Comparison of ENCODE assay signal across 14 mouse cellular contexts in the genomic region with DNA sequence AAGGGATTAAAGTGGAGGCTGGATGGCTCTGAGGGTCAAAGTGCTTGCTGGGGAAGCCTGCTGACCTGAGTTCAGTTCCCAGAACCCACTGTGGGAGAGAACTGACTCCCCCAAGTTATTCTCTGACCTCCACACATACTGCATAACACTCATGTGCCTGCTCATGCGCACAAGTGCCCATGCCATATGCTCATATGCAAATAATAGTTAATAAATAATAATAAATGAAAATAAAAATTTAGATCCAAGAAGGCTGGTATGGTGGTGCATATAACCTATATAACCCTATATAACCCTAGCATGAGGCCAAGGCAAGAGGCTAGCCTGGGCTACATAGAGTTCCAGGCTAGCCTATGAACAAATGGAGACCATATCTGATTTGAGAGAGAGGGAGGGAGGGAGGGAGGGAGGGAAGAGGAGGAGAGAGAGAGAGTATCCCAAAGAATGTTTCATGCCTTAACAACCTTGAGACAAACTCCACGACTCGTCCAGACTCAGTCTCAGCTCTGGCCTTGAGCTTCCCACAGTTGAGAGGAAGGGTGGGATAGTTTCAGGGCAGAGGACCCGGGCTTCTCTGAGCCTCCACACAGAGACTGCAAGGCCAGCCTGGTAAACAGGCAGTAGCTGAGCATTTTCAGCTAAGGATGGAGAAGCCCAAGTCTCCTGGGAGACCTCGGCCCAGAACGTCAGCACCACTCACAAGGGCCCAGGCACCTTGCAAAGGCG. TPM values are rescaled to one million over a fixed set of nuclear protein-coding genes. Genes with fewer than 3 reads are reported as not detected.
DNase-seq lines count a peak whose midpoint lies in the region; ATAC-seq and TF ChIP-seq lines count a peak whose summit lies in the region.
"Had no signal": no experiment of that assay in that cellular context is flagged by ENCODE, and none has a peak within 500 bp of the region (broad histone marks: within the 10 kb centered on the region; RNA-seq: fewer than 3 reads in every experiment).

No protein-coding gene starts in this region.

- no peak for TF ChIP-seq CTCF in heart, adult 2 months (IDR thresholded peaks at IDR 0.05)
- no peak for TF ChIP-seq CTCF in spleen, adult 2 months (IDR thresholded peaks at IDR 0.05; ENCODE audit: extremely low read depth, insufficient read depth, insufficient read length, insufficient replicate concordance)
- no peak for TF ChIP-seq CTCF in olfactory bulb, adult 2 months (IDR thresholded peaks at IDR 0.05; ENCODE audit: insufficient read depth, low read depth, low read length)
- TF ChIP-seq CTCF in midbrain, postnatal 0 days (IDR thresholded peaks at IDR 0.05), result no peak

- no peak overlapping the region for H3K27ac ChIP-seq in heart, adult 2 months
- H3K27ac ChIP-seq in heart, embryonic 12.5 days (ENCODE audit: poor library complexity, severe bottlenecking), result no peak overlapping the region
- peak overlapping the region; percentile 91 for H3K27ac ChIP-seq in spleen, adult 2 months (ENCODE audit: insufficient read depth, low read length)
- peak overlapping the region; percentile 58; the same call in 1 of the 2 replicates for H3K27ac ChIP-seq in liver, embryonic 11.5 days (ENCODE audit: low read depth, low read length)
- H3K27ac ChIP-seq in olfactory bulb, adult 2 months (ENCODE audit: insufficient read depth, low read depth, low read length), result no peak overlapping the region
- H3K27ac ChIP-seq in midbrain, postnatal 0 days (ENCODE audit: low read depth, low read length), result no peak overlapping the region
- H3K27ac ChIP-seq: hindbrain, embryonic 14.5 days; limb, embryonic 10.5 days had no signal

- H3K4me2 ChIP-seq in heart, embryonic 12.5 days, result no peak overlapping the region
- H3K4me2 ChIP-seq in liver, embryonic 11.5 days, result peak overlapping the region; percentile 65
- H3K4me2 ChIP-seq in midbrain, postnatal 0 days (ENCODE audit: low read depth, low read length, poor library complexity, severe bottlenecking), result no peak overlapping the region
- H3K4me2 ChIP-seq: hindbrain, embryonic 14.5 days had no signal

- intact Hi-C loops in heart, adult 2 months (cut with DNase I), result no loop called here

- H3K79me2 ChIP-seq in heart, adult 2 months (replicated peaks; ENCODE audit: control insufficient read depth, insufficient read depth, low read length), result no peaks in the 10 kb centered on the region

- WGBS in heart, adult 2 months, result 69% methylated on average over 7 of the region's 7 CpGs
- WGBS in heart, embryonic 12.5 days, result 75% methylated on average over 7 of the region's 7 CpGs
- WGBS in spleen, adult 2 months, result 10% methylated on average over 7 of the region's 7 CpGs
- 55% methylated on average over 7 of the region's 7 CpGs for WGBS in liver, embryonic 11.5 days
- 82% methylated on average over 7 of the region's 7 CpGs for WGBS in olfactory bulb, adult 2 months
- WGBS in midbrain, postnatal 0 days, result 81% methylated on average over 7 of the region's 7 CpGs

- no peaks in the 10 kb centered on the region for H3K36me3 ChIP-seq in heart, adult 2 months (ENCODE audit: control insufficient read depth, insufficient read depth, low read length)
- H3K36me3 ChIP-seq in heart, embryonic 12.5 days, result no peaks in the 10 kb centered on the region
- H3K36me3 ChIP-seq in spleen, adult 2 months (ENCODE audit: control insufficient read depth, insufficient read depth, low read length), result no peaks in the 10 kb centered on the region
- no peaks in the 10 kb centered on the region for H3K36me3 ChIP-seq in liver, embryonic 11.5 days (ENCODE audit: control insufficient read depth, insufficient read depth, low read length)
- no peaks in the 10 kb centered on the region for H3K36me3 ChIP-seq in midbrain, postnatal 0 days (ENCODE audit: insufficient read depth, low read length)
- H3K36me3 ChIP-seq: limb, embryonic 10.5 days had no signal

- no peaks in the 10 kb centered on the region for H3K4me1 ChIP-seq in heart, adult 2 months (ENCODE audit: control insufficient read depth, insufficient read depth, low read length)
- H3K4me1 ChIP-seq in heart, embryonic 12.5 days (replicated peaks), result peaks cover 6% of the 10 kb centered on the region; the same call in 1 of the 2 replicates
- peaks cover 28% of the 10 kb centered on the region for H3K4me1 ChIP-seq in spleen, adult 2 months (ENCODE audit: control insufficient read depth, insufficient read depth, insufficient read length)
- H3K4me1 ChIP-seq in liver, embryonic 11.5 days (replicated peaks; ENCODE audit: control insufficient read depth, insufficient read depth, low read length), result peaks cover 25% of the 10 kb centered on the region
- no peaks in the 10 kb centered on the region for H3K4me1 ChIP-seq in olfactory bulb, adult 2 months (ENCODE audit: control insufficient read depth, insufficient read depth, low read length)
- no peaks in the 10 kb centered on the region for H3K4me1 ChIP-seq in midbrain, postnatal 0 days (ENCODE audit: insufficient read depth, low read length)

- no peaks in the 10 kb centered on the region for H3K9me3 ChIP-seq in heart, embryonic 12.5 days (replicated peaks)
- no peaks in the 10 kb centered on the region for H3K9me3 ChIP-seq in liver, embryonic 11.5 days (ENCODE audit: control insufficient read depth, low read length)
- no peaks in the 10 kb centered on the region for H3K9me3 ChIP-seq in midbrain, postnatal 0 days (ENCODE audit: low read length)
- H3K9me3 ChIP-seq: limb, embryonic 10.5 days had no signal

- no peaks in the 10 kb centered on the region for H3K27me3 ChIP-seq in heart, adult 2 months (ENCODE audit: control insufficient read depth, insufficient read depth, low read length)
- no peaks in the 10 kb centered on the region; the same call in 1 of the 2 replicates for H3K27me3 ChIP-seq in heart, embryonic 12.5 days (replicated peaks)
- no peaks in the 10 kb centered on the region for H3K27me3 ChIP-seq in spleen, adult 2 months (ENCODE audit: control insufficient read depth, insufficient read depth, low read length)
- H3K27me3 ChIP-seq in liver, embryonic 11.5 days (replicated peaks; ENCODE audit: control insufficient read depth, insufficient read depth, low read length), result no peaks in the 10 kb centered on the region
- no peaks in the 10 kb centered on the region for H3K27me3 ChIP-seq in midbrain, postnatal 0 days (ENCODE audit: insufficient read depth, low read length)

- DNase-seq in heart, adult 2 months, result no peak
- DNase-seq in spleen, adult 2 months (ENCODE audit: low read depth in 1 of 2, low spot score in 2 of 2), result no peak
- DNase-seq in spleen, postnatal 14 days (ENCODE audit: low spot score in 2 of 2), result no peak
- no peak for DNase-seq in liver, embryonic 11.5 days (ENCODE audit: low spot score)
- no peak for DNase-seq in midbrain, postnatal 0 days (ENCODE audit: low spot score)
- DNase-seq: adrenal gland, adult 8-10 months; forebrain, postnatal 0 days; midbrain, embryonic 14.5 days; right cerebral cortex, adult 18-20 months had no signal

- no peak for ATAC-seq in heart, embryonic 12.5 days (ENCODE audit: insufficient number of reproducible peaks, low FRiP score)
- ATAC-seq in liver, embryonic 11.5 days (replicated peaks; ENCODE audit: low FRiP score), result peak; percentile 39
- ATAC-seq in midbrain, postnatal 0 days (ENCODE audit: low FRiP score), result no peak
- no peak for ATAC-seq in frontal cortex, adult (ENCODE audit: low TSS enrichment)
- ATAC-seq: forebrain, postnatal 0 days had no signal

- 0 out of 2 replicates have a peak overlapping the region, but pooled peaks have one; percentile 28 for H3K9ac ChIP-seq in heart, adult 2 months (ENCODE audit: low read depth, low read length)
- no peak overlapping the region for H3K9ac ChIP-seq in heart, embryonic 12.5 days
- peak overlapping the region; percentile 59 for H3K9ac ChIP-seq in liver, embryonic 11.5 days (ENCODE audit: low read depth, low read length)
- no peak overlapping the region for H3K9ac ChIP-seq in midbrain, postnatal 0 days (replicated peaks; ENCODE audit: low read length, poor library complexity, severe bottlenecking)
- H3K9ac ChIP-seq: forebrain, postnatal 0 days; hindbrain, embryonic 14.5 days had no signal

- no peak for TF ChIP-seq POLR2A in heart, adult 2 months (IDR thresholded peaks at IDR 0.05; ENCODE audit: insufficient read depth, low read depth, low read length)
- TF ChIP-seq POLR2A in spleen, adult 2 months (IDR thresholded peaks at IDR 0.05; ENCODE audit: low read depth, low read length), result no peak
- TF ChIP-seq POLR2A in olfactory bulb, adult 2 months (IDR thresholded peaks at IDR 0.05; ENCODE audit: insufficient read depth, low read depth, low read length), result no peak

- no peak for TF ChIP-seq EP300 in heart, adult 2 months (IDR thresholded peaks at IDR 0.05; ENCODE audit: insufficient read depth, low read depth, low read length)

- H3K4me3 ChIP-seq in heart, adult 2 months, result no peak overlapping the region
- H3K4me3 ChIP-seq in heart, embryonic 12.5 days, result no peak overlapping the region
- peak overlapping the region; percentile 63 for H3K4me3 ChIP-seq in spleen, adult 2 months (ENCODE audit: extremely low read depth, insufficient read depth, insufficient read length)
- peak overlapping the region; percentile 41 for H3K4me3 ChIP-seq in liver, embryonic 11.5 days (ENCODE audit: low read depth, low read length)
- peak overlapping the region; percentile 10; the same call in 1 of the 2 replicates for H3K4me3 ChIP-seq in olfactory bulb, adult 2 months (ENCODE audit: insufficient read depth, low read depth, low read length)
- no peak overlapping the region for H3K4me3 ChIP-seq in midbrain, postnatal 0 days (ENCODE audit: low read depth, low read length)
- H3K4me3 ChIP-seq: limb, embryonic 10.5 days had no signal

RNA-seq across cellular contexts. Expression of a gene that starts 2.7 kb away (rescaled TPM):
- total RNA-seq in heart, adult 2 months (2021), result 1 to 10 TPM; 3.4 to 4.5 TPM
- 5.7 and 14.1 TPM in 2 replicates for polyA plus RNA-seq in heart, adult 2 months (2012; rRNA removed)
- polyA plus RNA-seq in heart, embryonic 12.5 days (2016; fragmentation: Nextera tagmentation; extraction: Ambion mirVana), result 0.51 and 0.72 TPM in 2 replicates
- 274 and 338 TPM in 2 replicates for polyA plus RNA-seq in spleen, adult 2 months (2012; rRNA removed)
- polyA plus RNA-seq in liver, embryonic 11.5 days (2014; fragmentation: Nextera tagmentation; extraction: Ambion mirVana), result 17.1 and 17.8 TPM in 2 replicates
- polyA plus RNA-seq in olfactory bulb, adult 2 months (2012; ENCODE audit: insufficient read depth, insufficient read length, low replicate concordance, missing spikeins), result 486 TPM in 1 of 2 replicates, not detected in the other
- 0.52 and 3.1 TPM in 2 replicates for total RNA-seq in midbrain, postnatal 0 days (2014; rRNA removed)
- polyA plus RNA-seq in midbrain, postnatal 0 days (2015; fragmentation: Nextera tagmentation; extraction: Ambion mirVana), result 1.9 and 2.3 TPM in 2 replicates

RNA-seq across cellular contexts. Expression of a gene that starts 29.4 kb away (rescaled TPM):
- 1 to 10 TPM; 3.6 to 5.8 TPM for total RNA-seq in heart, adult 2 months (2021)
- polyA plus RNA-seq in heart, adult 2 months (2012; rRNA removed), result 7.3 and 12.0 TPM in 2 replicates
- polyA plus RNA-seq in heart, embryonic 12.5 days (2016; fragmentation: Nextera tagmentation; extraction: Ambion mirVana), result 13.0 and 13.4 TPM in 2 replicates
- polyA plus RNA-seq in spleen, adult 2 months (2012; rRNA removed), result 3.0 and 4.8 TPM in 2 replicates
- 15.6 and 16.9 TPM in 2 replicates for polyA plus RNA-seq in liver, embryonic 11.5 days (2014; fragmentation: Nextera tagmentation; extraction: Ambion mirVana)
- not detected in 2 replicates for polyA plus RNA-seq in olfactory bulb, adult 2 months (2012; ENCODE audit: insufficient read depth, insufficient read length, low replicate concordance, missing spikeins)
- total RNA-seq in midbrain, postnatal 0 days (2014; rRNA removed), result 9.5 and 10.1 TPM in 2 replicates
- 5.9 and 6.3 TPM in 2 replicates for polyA plus RNA-seq in midbrain, postnatal 0 days (2015; fragmentation: Nextera tagmentation; extraction: Ambion mirVana)

RNA-seq across cellular contexts. Expression of a gene that starts 57.2 kb away (rescaled TPM):
- 100 to 1,000 TPM; 176 to 202 TPM for total RNA-seq in heart, adult 2 months (2021)
- polyA plus RNA-seq in heart, adult 2 months (2012; rRNA removed), result 168 and 212 TPM in 2 replicates
- polyA plus RNA-seq in heart, embryonic 12.5 days (2016; fragmentation: Nextera tagmentation; extraction: Ambion mirVana), result 111 and 112 TPM in 2 replicates
- polyA plus RNA-seq in spleen, adult 2 months (2012; rRNA removed), result 77.5 and 79.7 TPM in 2 replicates
- polyA plus RNA-seq in liver, embryonic 11.5 days (2014; fragmentation: Nextera tagmentation; extraction: Ambion mirVana), result 109 and 117 TPM in 2 replicates
- polyA plus RNA-seq in olfactory bulb, adult 2 months (2012; ENCODE audit: insufficient read depth, insufficient read length, low replicate concordance, missing spikeins), result not detected in 2 replicates
- 65.3 and 65.8 TPM in 2 replicates for total RNA-seq in midbrain, postnatal 0 days (2014; rRNA removed)
- 96.9 and 102 TPM in 2 replicates for polyA plus RNA-seq in midbrain, postnatal 0 days (2015; fragmentation: Nextera tagmentation; extraction: Ambion mirVana)

RNA-seq across cellular contexts. Expression of a gene that starts 57.4 kb away (rescaled TPM):
- total RNA-seq in heart, adult 2 months (2021), result 10 to 100 TPM; 12.2 to 14.4 TPM
- polyA plus RNA-seq in heart, adult 2 months (2012; rRNA removed), result 10.2 and 13.6 TPM in 2 replicates
- 44.4 and 50.1 TPM in 2 replicates for polyA plus RNA-seq in heart, embryonic 12.5 days (2016; fragmentation: Nextera tagmentation; extraction: Ambion mirVana)
- 27.2 and 28.0 TPM in 2 replicates for polyA plus RNA-seq in spleen, adult 2 months (2012; rRNA removed)
- 52.0 and 54.4 TPM in 2 replicates for polyA plus RNA-seq in liver, embryonic 11.5 days (2014; fragmentation: Nextera tagmentation; extraction: Ambion mirVana)
- not detected in 2 replicates for polyA plus RNA-seq in olfactory bulb, adult 2 months (2012; ENCODE audit: insufficient read depth, insufficient read length, low replicate concordance, missing spikeins)
- total RNA-seq in midbrain, postnatal 0 days (2014; rRNA removed), result 44.7 and 51.1 TPM in 2 replicates
- polyA plus RNA-seq in midbrain, postnatal 0 days (2015; fragmentation: Nextera tagmentation; extraction: Ambion mirVana), result 24.8 and 26.5 TPM in 2 replicates

Comparison
In these comparisons a context has a peak if more than half of its experiments do, and no peak if none do; other contexts are left out.
1. H3K9ac ChIP-seq: peak in heart, adult 2 months (single experiment) and liver, embryonic 11.5 days (single experiment); none in heart, embryonic 12.5 days (single experiment) and midbrain, postnatal 0 days (single experiment).
2. H3K27ac ChIP-seq: peak in spleen, adult 2 months (single experiment) and liver, embryonic 11.5 days (single experiment); none in heart, adult 2 months (single experiment), heart, embryonic 12.5 days (single experiment), olfactory bulb, adult 2 months (single experiment) and midbrain, postnatal 0 days (single experiment).
3. H3K4me3 ChIP-seq: peak in spleen, adult 2 months (single experiment), liver, embryonic 11.5 days (single experiment) and olfactory bulb, adult 2 months (single experiment); none in heart, adult 2 months (single experiment), heart, embryonic 12.5 days (single experiment) and midbrain, postnatal 0 days (single experiment).